Comparison of ENCODE assay signal across 20 mouse cellular contexts in genomic region chr2:120575121-120575520, GRCm38 (mm10). TPM values are rescaled to one million over a fixed set of nuclear protein-coding genes. Genes with fewer than 3 reads are reported as not detected.
DNase-seq lines count a peak whose midpoint lies in the region; ATAC-seq and TF ChIP-seq lines count a peak whose summit lies in the region.
"Had no signal": no experiment of that assay in that cellular context is flagged by ENCODE, and none has a peak within 500 bp of the region (broad histone marks: within the 10 kb centered on the region; RNA-seq: fewer than 3 reads in every experiment).

No protein-coding gene starts in this region.

- no peak for TF ChIP-seq CTCF in cerebellum, adult 2 months (IDR thresholded peaks at IDR 0.05; ENCODE audit: borderline replicate concordance, insufficient read depth, low read depth, low read length)

- TF ChIP-seq POLR2A in limb, embryonic 14.5 days (IDR thresholded peaks at IDR 0.05; ENCODE audit: borderline replicate concordance, extremely low read depth, insufficient read depth, insufficient read length): no peak
- no peak for TF ChIP-seq POLR2A in cerebellum, adult 2 months (IDR thresholded peaks at IDR 0.05; ENCODE audit: borderline replicate concordance, insufficient read depth, low read length)

- peaks cover 8% of the 10 kb centered on the region; the same call in 1 of the 2 replicates for H3K36me3 ChIP-seq in embryonic facial prominence, embryonic 12.5 days
- peaks cover 10% of the 10 kb centered on the region; the same call in 1 of the 2 replicates for H3K36me3 ChIP-seq in limb, embryonic 14.5 days (ENCODE audit: control insufficient read depth, insufficient read depth, low read length)
- H3K36me3 ChIP-seq in hindbrain, embryonic 13.5 days: peaks cover 10% of the 10 kb centered on the region

- 49% methylated on average over 3 of the region's 3 CpGs for WGBS in embryonic facial prominence, embryonic 12.5 days
- WGBS in limb, embryonic 14.5 days: 44% methylated on average over 3 of the region's 3 CpGs
- 88% methylated on average over 3 of the region's 3 CpGs for WGBS in hindbrain, embryonic 13.5 days
- 91% methylated on average over 3 of the region's 3 CpGs for WGBS in cerebellum, adult 2 months

- H3K9ac ChIP-seq in embryonic facial prominence, embryonic 12.5 days: no peak overlapping the region
- 0 out of 2 replicates have a peak overlapping the region, but pooled peaks have one; percentile 34 for H3K9ac ChIP-seq in limb, embryonic 14.5 days (ENCODE audit: low read depth, low read length, severe bottlenecking)
- H3K9ac ChIP-seq in hindbrain, embryonic 13.5 days: no peak overlapping the region
- H3K9ac ChIP-seq: forebrain, embryonic 13.5 days; neural tube, embryonic 15.5 days had no signal

- DNase-seq in embryo, embryonic 10 days (ENCODE audit: low spot score): peak; percentile 16
- no peak for DNase-seq in embryo, embryonic 9.5 days (ENCODE audit: extremely low spot score)
- DNase-seq in 3T3-L1 (ENCODE audit: low read depth, low spot score): peak; percentile 27
- peak; percentile 8 for DNase-seq in limb, embryonic 14.5 days (ENCODE audit: low spot score)
- DNase-seq in cerebellum, adult 2 months: no peak
- DNase-seq: adrenal gland, postnatal 36 days; cerebellum, adult 9-11 months; kidney, adult 2 months; kidney, postnatal 14 days; lung, adult 2 months; lung, postnatal 36 days; midbrain, embryonic 14.5 days; right cerebral cortex, postnatal 25 days; thymus, postnatal 36 days had no signal

- ATAC-seq in embryonic facial prominence, embryonic 12.5 days (ENCODE audit: insufficient number of reproducible peaks, insufficient read depth, low FRiP score, low TSS enrichment): no peak
- no peak for ATAC-seq in limb, embryonic 14.5 days (ENCODE audit: low FRiP score, low read depth)
- no peak for ATAC-seq in frontal cortex, adult (ENCODE audit: low TSS enrichment)
- ATAC-seq in hindbrain, embryonic 13.5 days (ENCODE audit: low FRiP score): no peak
- ATAC-seq: forebrain, embryonic 13.5 days had no signal

- no peaks in the 10 kb centered on the region for H3K9me3 ChIP-seq in embryonic facial prominence, embryonic 12.5 days
- H3K9me3 ChIP-seq in limb, embryonic 14.5 days (ENCODE audit: control insufficient read depth, low read length): no peaks in the 10 kb centered on the region
- H3K9me3 ChIP-seq in hindbrain, embryonic 13.5 days: no peaks in the 10 kb centered on the region
- H3K9me3 ChIP-seq: forebrain, embryonic 13.5 days; neural tube, embryonic 15.5 days had no signal

- no peak overlapping the region for H3K4me3 ChIP-seq in embryonic facial prominence, embryonic 12.5 days
- H3K4me3 ChIP-seq in limb, embryonic 14.5 days (replicated peaks; ENCODE audit: low read length): no peak overlapping the region
- H3K4me3 ChIP-seq in hindbrain, embryonic 13.5 days: no peak overlapping the region
- no peak overlapping the region for H3K4me3 ChIP-seq in cerebellum, adult 2 months (replicated peaks; ENCODE audit: insufficient read depth, low read depth, low read length)
- H3K4me3 ChIP-seq: forebrain, embryonic 13.5 days; myocyte; neural tube, embryonic 15.5 days had no signal

- H3K27me3 ChIP-seq in embryonic facial prominence, embryonic 12.5 days: no peaks in the 10 kb centered on the region
- no peaks in the 10 kb centered on the region for H3K27me3 ChIP-seq in limb, embryonic 14.5 days (ENCODE audit: control insufficient read depth, insufficient read depth, low read length)
- H3K27me3 ChIP-seq in hindbrain, embryonic 13.5 days: no peaks in the 10 kb centered on the region
- H3K27me3 ChIP-seq in cerebellum, adult 2 months (ENCODE audit: control insufficient read depth, insufficient read depth, low read length): no peaks in the 10 kb centered on the region
- H3K27me3 ChIP-seq: forebrain, embryonic 13.5 days; neural tube, embryonic 15.5 days had no signal

- peak overlapping the region; percentile 57 for H3K27ac ChIP-seq in embryonic facial prominence, embryonic 12.5 days
- no peak overlapping the region for H3K27ac ChIP-seq in limb, embryonic 14.5 days (replicated peaks; ENCODE audit: low read depth, low read length)
- no peak overlapping the region for H3K27ac ChIP-seq in hindbrain, embryonic 13.5 days
- no peak overlapping the region for H3K27ac ChIP-seq in cerebellum, adult 2 months (ENCODE audit: insufficient read depth, low read length)
- H3K27ac ChIP-seq: forebrain, embryonic 13.5 days; neural tube, embryonic 15.5 days had no signal

- no peak overlapping the region; the same call in 1 of the 2 replicates for H3K4me2 ChIP-seq in embryonic facial prominence, embryonic 12.5 days (replicated peaks)
- no peak overlapping the region; the same call in 1 of the 2 replicates for H3K4me2 ChIP-seq in limb, embryonic 14.5 days (replicated peaks; ENCODE audit: low read depth, low read length, severe bottlenecking)
- H3K4me2 ChIP-seq in hindbrain, embryonic 13.5 days: no peak overlapping the region
- H3K4me2 ChIP-seq: forebrain, embryonic 13.5 days; neural tube, embryonic 15.5 days had no signal

- peaks cover 19% of the 10 kb centered on the region for H3K4me1 ChIP-seq in embryonic facial prominence, embryonic 12.5 days
- peaks cover 17% of the 10 kb centered on the region for H3K4me1 ChIP-seq in limb, embryonic 14.5 days (ENCODE audit: control insufficient read depth, insufficient read depth, low read length)
- H3K4me1 ChIP-seq in hindbrain, embryonic 13.5 days (replicated peaks): no peaks in the 10 kb centered on the region
- H3K4me1 ChIP-seq in cerebellum, adult 2 months (ENCODE audit: control insufficient read depth, insufficient read depth, low read length): no peaks in the 10 kb centered on the region
- H3K4me1 ChIP-seq: forebrain, embryonic 13.5 days; neural tube, embryonic 15.5 days had no signal

RNA-seq across cellular contexts. Expression of gene Snap23, which starts 7.7 kb away (rescaled TPM):
- polyA plus RNA-seq in embryonic facial prominence, embryonic 12.5 days (2016; fragmentation: Nextera tagmentation; extraction: Ambion mirVana): 56.4 and 60.7 TPM in 2 replicates
- polyA plus RNA-seq in limb, embryonic 14.5 days (2012; rRNA removed): 40.6 and 59.1 TPM in 2 replicates
- 51.2 and 51.6 TPM in 2 replicates for polyA plus RNA-seq in limb, embryonic 14.5 days (2014; fragmentation: Nextera tagmentation; extraction: Ambion mirVana)
- 22.1 and 23.7 TPM in 2 replicates for polyA plus RNA-seq in hindbrain, embryonic 13.5 days (2015; fragmentation: Nextera tagmentation; extraction: Ambion mirVana)
- 16.9 and 17.8 TPM in 2 replicates for polyA plus RNA-seq in cerebellum, adult 2 months (2012; rRNA removed)

RNA-seq across cellular contexts. Expression of gene Zfp106, which starts 11.5 kb away (rescaled TPM):
- 57.0 and 59.0 TPM in 2 replicates for polyA plus RNA-seq in embryonic facial prominence, embryonic 12.5 days (2016; fragmentation: Nextera tagmentation; extraction: Ambion mirVana)
- 58.0 and 61.9 TPM in 2 replicates for polyA plus RNA-seq in limb, embryonic 14.5 days (2012; rRNA removed)
- 60.7 and 61.1 TPM in 2 replicates for polyA plus RNA-seq in limb, embryonic 14.5 days (2014; fragmentation: Nextera tagmentation; extraction: Ambion mirVana)
- polyA plus RNA-seq in hindbrain, embryonic 13.5 days (2015; fragmentation: Nextera tagmentation; extraction: Ambion mirVana): 43.6 and 44.2 TPM in 2 replicates
- polyA plus RNA-seq in cerebellum, adult 2 months (2012; rRNA removed): 66.0 and 66.3 TPM in 2 replicates

RNA-seq across cellular contexts. Expression of gene Haus2, which starts 34.1 kb away (rescaled TPM):
- polyA plus RNA-seq in embryonic facial prominence, embryonic 12.5 days (2016; fragmentation: Nextera tagmentation; extraction: Ambion mirVana): 28.1 and 28.7 TPM in 2 replicates
- 13.2 and 15.0 TPM in 2 replicates for polyA plus RNA-seq in limb, embryonic 14.5 days (2012; rRNA removed)
- polyA plus RNA-seq in limb, embryonic 14.5 days (2014; fragmentation: Nextera tagmentation; extraction: Ambion mirVana): 20.5 and 21.6 TPM in 2 replicates
- 29.3 and 31.8 TPM in 2 replicates for polyA plus RNA-seq in hindbrain, embryonic 13.5 days (2015; fragmentation: Nextera tagmentation; extraction: Ambion mirVana)
- 14.0 and 15.9 TPM in 2 replicates for polyA plus RNA-seq in cerebellum, adult 2 months (2012; rRNA removed)

RNA-seq across cellular contexts. Expression of gene Lrrc57, which starts 34.2 kb away (rescaled TPM):
- polyA plus RNA-seq in embryonic facial prominence, embryonic 12.5 days (2016; fragmentation: Nextera tagmentation; extraction: Ambion mirVana): 25.1 and 28.4 TPM in 2 replicates
- 18.1 and 18.4 TPM in 2 replicates for polyA plus RNA-seq in limb, embryonic 14.5 days (2012; rRNA removed)
- 19.4 and 20.7 TPM in 2 replicates for polyA plus RNA-seq in limb, embryonic 14.5 days (2014; fragmentation: Nextera tagmentation; extraction: Ambion mirVana)
- polyA plus RNA-seq in hindbrain, embryonic 13.5 days (2015; fragmentation: Nextera tagmentation; extraction: Ambion mirVana): 34.1 and 36.1 TPM in 2 replicates
- 27.3 and 27.9 TPM in 2 replicates for polyA plus RNA-seq in cerebellum, adult 2 months (2012; rRNA removed)

RNA-seq across cellular contexts. Expression of gene Stard9, which starts 53.8 kb away (rescaled TPM):
- 6.3 and 6.4 TPM in 2 replicates for polyA plus RNA-seq in embryonic facial prominence, embryonic 12.5 days (2016; fragmentation: Nextera tagmentation; extraction: Ambion mirVana)
- 25.4 and 28.4 TPM in 2 replicates for polyA plus RNA-seq in limb, embryonic 14.5 days (2012; rRNA removed)
- 10.7 and 11.4 TPM in 2 replicates for polyA plus RNA-seq in limb, embryonic 14.5 days (2014; fragmentation: Nextera tagmentation; extraction: Ambion mirVana)
- polyA plus RNA-seq in hindbrain, embryonic 13.5 days (2015; fragmentation: Nextera tagmentation; extraction: Ambion mirVana): 5.0 TPM in 2 replicates
- polyA plus RNA-seq in cerebellum, adult 2 months (2012; rRNA removed): 15.8 and 17.9 TPM in 2 replicates

Comparison
In these comparisons a context has a peak if more than half of its experiments do, and no peak if none do; other contexts are left out.
1. DNase-seq: peak in embryo, embryonic 10 days (single experiment), 3T3-L1 (single experiment) and limb, embryonic 14.5 days (single experiment); none in embryo, embryonic 9.5 days (single experiment) and cerebellum, adult 2 months (0 of 2).